Mouse (Mus musculus) stomach, embryonic 16.5 days (tissue): ENCODE measurements at regions not wholly inside any gene's neighbourhood (a gene's known extent, or its start where the extent isn't known, plus 50 kb on each side); places are given as distances from the start of the nearest gene placed in this dataset.

Source experiments
- ATAC-seq: fragments of 200-750 bp; cut with Nextera tagmentation; 2 replicates; pipeline ENCODE4 v1.8.0; 2017; ENCODE audit warnings: moderate number of reproducible peaks, moderate TSS enrichment; ENCODE audit not compliant: insufficient read depth, low FRiP score
- H3K27ac ChIP-seq: fragments of 300-500 bp; sonication (generic); 2 replicates; pipeline ENCODE4 v1.5.1; 2014; ENCODE audit warnings: low read length
- H3K27me3 ChIP-seq: fragments of 300-500 bp; sonication (generic); 2 replicates; pipeline ENCODE4 v1.6.1; 2014; ENCODE audit warnings: low read length, control low read depth, mixed read lengths; ENCODE audit not compliant: control insufficient read depth, insufficient read depth
- H3K36me3 ChIP-seq: fragments of 300-500 bp; sonication (generic); 2 replicates; pipeline ENCODE4 v1.6.1; 2014; ENCODE audit warnings: low read length; ENCODE audit not compliant: control insufficient read depth, insufficient read depth
- H3K4me1 ChIP-seq: fragments of 300-500 bp; sonication (generic); 2 replicates; pipeline ENCODE4 v1.6.1; 2014; ENCODE audit warnings: low read length, control low read depth, mixed read lengths; ENCODE audit not compliant: control insufficient read depth, insufficient read depth
- H3K4me2 ChIP-seq: fragments of 300-500 bp; sonication (generic); 2 replicates; pipeline ENCODE4 v1.6.1; 2014; ENCODE audit warnings: low read depth, low read length, mixed read lengths
- H3K4me3 ChIP-seq: fragments of 300-500 bp; sonication (generic); replicated peaks from 2 replicates; pipeline ENCODE4 v1.5.1; 2014; ENCODE audit warnings: mild to moderate bottlenecking, low read length
- H3K9ac ChIP-seq: fragments of 300-500 bp; sonication (generic); 2 replicates; pipeline ENCODE4 v1.6.1; 2014; ENCODE audit warnings: low read length
- H3K9me3 ChIP-seq: fragments of 300-500 bp; sonication (generic); replicated peaks from 2 replicates; pipeline ENCODE4 v1.6.1; 2016; ENCODE audit warnings: low read length, control low read depth; ENCODE audit not compliant: control insufficient read depth
- WGBS: fragments of 180-500 bp; shearing (Covaris S2); extraction: QIAGEN DNeasy Blood & Tissue Kit; methylation state at CpG from one replicate; pipeline ENCODE4 v1.1.7; 2014; 5-methylcytosine and 5-hydroxymethylcytosine counted together

- no peak overlapping the region for H3K4me2 ChIP-seq
- H3K27ac ChIP-seq = no peak overlapping the region
- WGBS = 89% methylated on average over 1 of the region's 1 CpGs
- no peak for ATAC-seq
- no peaks in the 10 kb centered on the region for H3K27me3 ChIP-seq
- no peaks in the 10 kb centered on the region for H3K4me1 ChIP-seq
- no peak overlapping the region for H3K4me3 ChIP-seq
- no peak overlapping the region for H3K9ac ChIP-seq
- H3K36me3 ChIP-seq = no peaks in the 10 kb centered on the region
- H3K9me3 ChIP-seq = no peaks in the 10 kb centered on the region
Observed at GRCm38 (mm10) chr9:27663230-27663629, 127.3 kb upstream of the Opcml start.

DNA sequence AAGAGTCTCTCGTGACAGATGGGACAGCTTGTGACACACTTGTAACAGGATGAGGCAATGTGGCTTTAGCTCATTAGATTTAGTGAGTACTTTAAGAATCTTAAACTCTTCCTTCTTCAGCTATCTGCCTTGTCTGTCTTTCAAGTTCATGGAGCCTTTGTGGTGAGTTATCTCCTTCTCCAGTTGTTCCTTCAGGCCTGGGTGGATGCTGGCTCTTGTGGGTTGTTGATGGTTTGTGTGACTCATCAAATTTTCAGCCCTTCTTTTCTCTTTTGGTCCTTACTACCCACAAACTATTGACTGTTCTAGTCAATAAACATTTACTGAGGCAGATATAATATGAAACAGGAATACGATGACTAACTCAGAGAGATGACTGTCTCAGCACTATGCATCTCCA, 124.9 kb upstream of the Opcml start:
- Histone ChIP-seq H3K27me3 (no peaks in the 10 kb centered on the region), H3K4me1 (no peaks in the 10 kb centered on the region), H3K36me3 (no peaks in the 10 kb centered on the region), H3K4me3 (no peak overlapping the region), H3K27ac (no peak overlapping the region), H3K4me2 (no peak overlapping the region), H3K9ac (no peak overlapping the region), H3K9me3 (no peaks in the 10 kb centered on the region)
- WGBS = 84% methylated on average over 2 of the region's 2 CpGs
- ATAC-seq = no peak

- H3K27ac ChIP-seq = no peak overlapping the region
- H3K4me1 ChIP-seq = no peaks in the 10 kb centered on the region
- no peak overlapping the region for H3K4me2 ChIP-seq
- no peaks in the 10 kb centered on the region for H3K9me3 ChIP-seq
- ATAC-seq = no peak
- no peaks in the 10 kb centered on the region for H3K27me3 ChIP-seq
- H3K36me3 ChIP-seq = no peaks in the 10 kb centered on the region
- no peak overlapping the region for H3K9ac ChIP-seq
- WGBS = 28% methylated on average over 6 of the region's 6 CpGs
- H3K4me3 ChIP-seq = no peak overlapping the region
Observed at GRCm38 (mm10) chr9:27670032-27670740, 120.4 kb upstream of the Opcml start.

DNA sequence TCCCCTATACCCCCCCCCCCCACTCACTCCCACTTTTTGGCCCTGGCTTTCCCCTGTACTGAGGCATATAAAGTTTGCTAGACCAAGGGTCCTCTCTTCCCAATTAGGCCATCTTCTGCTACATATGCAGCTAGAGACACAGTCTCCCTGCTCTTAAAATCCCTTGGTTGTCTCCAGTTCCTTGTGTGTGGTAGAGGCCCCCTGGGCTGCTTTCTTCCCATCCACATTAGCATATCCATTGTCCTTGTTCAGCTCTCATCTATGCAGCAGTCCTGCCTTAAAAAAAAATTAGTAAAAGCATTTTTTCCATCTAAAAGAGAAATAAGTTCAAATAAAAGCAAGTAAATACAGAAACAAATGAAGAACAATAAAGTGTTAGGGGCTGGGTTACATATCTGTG, 105.2 kb upstream of the Opcml start:
- H3K36me3 ChIP-seq = no peaks in the 10 kb centered on the region
- H3K4me3 ChIP-seq = no peak overlapping the region
- ATAC-seq = no peak
- no peak overlapping the region for H3K27ac ChIP-seq
- no peaks in the 10 kb centered on the region for H3K9me3 ChIP-seq
- H3K4me2 ChIP-seq = no peak overlapping the region
- no peaks in the 10 kb centered on the region for H3K4me1 ChIP-seq
- no peak overlapping the region for H3K9ac ChIP-seq
- no peaks in the 10 kb centered on the region for H3K27me3 ChIP-seq

GRCm38 (mm10) chr9:27691616-27692015, 99.0 kb upstream of the Opcml start:
- ATAC-seq = no peak
- Histone ChIP-seq H3K36me3 (no peaks in the 10 kb centered on the region), H3K9ac (no peak overlapping the region), H3K4me1 (no peaks in the 10 kb centered on the region), H3K27me3 (no peaks in the 10 kb centered on the region), H3K9me3 (no peaks in the 10 kb centered on the region), H3K4me3 (no peak overlapping the region), H3K27ac (no peak overlapping the region), H3K4me2 (no peak overlapping the region)
- WGBS = 74% methylated on average over 4 of the region's 4 CpGs

DNA sequence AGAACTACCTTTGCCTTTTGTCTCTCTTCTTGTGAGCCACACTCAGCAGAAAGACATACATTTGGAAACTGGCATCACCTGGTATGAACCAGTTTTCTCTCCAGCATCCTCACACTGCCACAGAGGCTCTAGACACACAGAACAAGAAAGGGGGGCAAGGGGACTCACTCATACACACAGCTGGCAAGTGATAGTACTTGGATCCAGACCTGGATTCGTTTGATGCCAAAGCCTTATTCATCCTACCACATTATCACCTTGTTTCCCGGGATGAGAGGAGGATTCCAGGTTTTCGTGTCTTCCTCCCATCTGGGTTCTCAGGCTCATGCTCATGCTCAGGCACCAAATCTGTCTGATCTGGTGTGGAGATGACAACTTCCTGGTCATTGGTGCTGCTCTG, 97.8 kb upstream of the Opcml start:
- WGBS = 81% methylated on average over 3 of the region's 3 CpGs
- Histone ChIP-seq H3K36me3 (no peaks in the 10 kb centered on the region), H3K9ac (no peak overlapping the region), H3K4me2 (no peak overlapping the region), H3K9me3 (no peaks in the 10 kb centered on the region), H3K27me3 (no peaks in the 10 kb centered on the region), H3K4me3 (no peak overlapping the region), H3K4me1 (no peaks in the 10 kb centered on the region), H3K27ac (no peak overlapping the region)
- ATAC-seq = no peak

- H3K9me3 ChIP-seq = no peaks in the 10 kb centered on the region
- H3K4me2 ChIP-seq = no peak overlapping the region
- 70% methylated on average over 8 of the region's 8 CpGs for WGBS
- H3K27ac ChIP-seq = no peak overlapping the region
- H3K36me3 ChIP-seq = no peaks in the 10 kb centered on the region
- no peaks in the 10 kb centered on the region for H3K4me1 ChIP-seq
- ATAC-seq = no peak
- H3K9ac ChIP-seq = no peak overlapping the region
- no peak overlapping the region for H3K4me3 ChIP-seq
- H3K27me3 ChIP-seq = no peaks in the 10 kb centered on the region
Observed at GRCm38 (mm10) chr9:27694805-27695593, 95.6 kb upstream of the Opcml start.

- 79% methylated on average over 9 of the region's 9 CpGs for WGBS
- no peak for ATAC-seq
- Histone ChIP-seq H3K4me1 (no peaks in the 10 kb centered on the region), H3K9ac (no peak overlapping the region), H3K9me3 (no peaks in the 10 kb centered on the region), H3K4me3 (no peak overlapping the region), H3K27ac (no peak overlapping the region), H3K27me3 (no peaks in the 10 kb centered on the region), H3K36me3 (no peaks in the 10 kb centered on the region), H3K4me2 (no peak overlapping the region)
Observed at GRCm38 (mm10) chr9:27701559-27701958, 89.0 kb upstream of the Opcml start.

DNA sequence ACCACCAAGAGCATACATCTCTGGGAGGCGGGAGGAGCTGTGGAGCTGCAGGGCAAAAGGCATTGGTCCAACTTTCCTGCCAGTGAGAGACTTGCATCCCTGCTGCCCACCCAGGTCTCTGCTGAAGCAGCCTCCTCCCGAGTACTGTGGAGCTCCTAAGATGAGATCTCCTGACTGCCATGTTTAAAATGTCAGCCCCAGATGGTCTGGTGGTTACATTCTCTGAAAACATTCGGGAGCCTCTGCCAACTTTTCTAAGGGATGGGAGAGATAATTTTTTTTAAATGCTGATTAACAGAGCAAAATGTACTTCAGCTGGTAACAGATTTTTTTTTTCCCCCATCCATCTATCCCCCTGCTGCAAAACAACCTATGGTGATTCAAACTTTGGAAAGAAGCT, 88.4 kb upstream of the Opcml start:
- no peaks in the 10 kb centered on the region for H3K27me3 ChIP-seq
- no peak overlapping the region for H3K9ac ChIP-seq
- no peak for ATAC-seq
- WGBS = 58% methylated on average over 3 of the region's 3 CpGs
- no peaks in the 10 kb centered on the region for H3K4me1 ChIP-seq
- H3K4me3 ChIP-seq = no peak overlapping the region
- H3K36me3 ChIP-seq = no peaks in the 10 kb centered on the region
- no peak overlapping the region for H3K27ac ChIP-seq
- no peak overlapping the region for H3K4me2 ChIP-seq
- H3K9me3 ChIP-seq = no peaks in the 10 kb centered on the region
